Mouse (Mus musculus): ENCODE results near the gene Zfyve27. TPM values are rescaled to one million over a fixed set of nuclear protein-coding genes. Genes with fewer than 3 reads are reported as not detected.

Gene Zfyve27
- polyA plus RNA-seq, 1 experiment, result 53.9 TPM

DNA sequence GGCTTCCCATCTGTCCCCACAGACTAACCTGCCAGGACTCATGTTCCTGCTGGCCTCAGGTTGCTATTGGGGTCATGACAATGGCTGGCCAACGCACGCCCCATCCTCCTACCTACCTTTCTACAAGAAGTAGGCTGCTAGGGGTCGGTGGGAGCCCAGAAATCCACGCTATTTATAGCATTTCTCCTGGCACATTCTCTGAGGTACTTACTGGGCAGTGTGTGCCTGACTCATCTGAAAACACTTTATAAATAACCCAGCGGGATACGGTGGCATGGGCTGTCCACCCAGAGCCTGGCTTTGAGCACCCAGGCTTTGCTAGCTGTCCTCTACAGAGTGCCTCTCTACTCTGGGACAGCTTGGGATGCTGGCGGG lies 74.6 kb downstream of the Zfyve27 start:
- no peak for DNase-seq
- Histone ChIP-seq H3K4me3 (replicated peaks; ENCODE audit: extremely low read depth, low read depth, low read length) (no peak overlapping the region), H3K4me1 (ENCODE audit: control insufficient read depth, insufficient read depth, low read length) (no peaks in the 10 kb centered on the region)
- TF ChIP-seq CTCF (IDR thresholded peaks at IDR 0.05; ENCODE audit: insufficient read depth, low read length) (no peak), POLR2A (IDR thresholded peaks at IDR 0.05; ENCODE audit: borderline replicate concordance, extremely low read depth, low read depth, low read length) (no peak)
- 56% methylated on average over 7 of the region's 7 CpGs for WGBS

DNA sequence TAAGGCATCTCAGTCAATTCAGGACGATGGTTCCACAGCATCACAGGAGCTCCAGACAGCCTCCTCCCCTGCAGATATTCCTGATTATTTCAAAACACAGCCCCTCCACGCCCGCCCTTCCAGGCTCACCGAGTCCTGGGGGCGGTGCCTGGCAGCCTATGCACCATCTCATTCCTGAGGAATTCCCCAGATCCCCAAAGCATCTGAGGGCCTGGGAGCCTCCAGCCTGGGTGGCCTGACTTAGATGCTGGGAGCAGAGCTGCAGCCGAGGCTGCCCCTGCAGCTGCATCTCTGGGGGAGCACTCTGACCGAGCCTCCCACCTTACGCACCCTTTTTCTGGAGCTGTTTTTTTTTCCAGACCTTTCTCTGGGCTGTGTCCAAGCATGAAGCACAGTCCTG lies 77.1 kb downstream of the Zfyve27 start:
- Histone ChIP-seq H3K4me3 (replicated peaks; ENCODE audit: extremely low read depth, low read depth, low read length) (no peak overlapping the region), H3K4me1 (ENCODE audit: control insufficient read depth, insufficient read depth, low read length) (no peaks in the 10 kb centered on the region)
- TF ChIP-seq CTCF (IDR thresholded peaks at IDR 0.05; ENCODE audit: insufficient read depth, low read length) (no peak), POLR2A (IDR thresholded peaks at IDR 0.05; ENCODE audit: borderline replicate concordance, extremely low read depth, low read depth, low read length) (no peak)
- WGBS, result 45% methylated on average over 8 of the region's 8 CpGs
- no peak for DNase-seq

DNA sequence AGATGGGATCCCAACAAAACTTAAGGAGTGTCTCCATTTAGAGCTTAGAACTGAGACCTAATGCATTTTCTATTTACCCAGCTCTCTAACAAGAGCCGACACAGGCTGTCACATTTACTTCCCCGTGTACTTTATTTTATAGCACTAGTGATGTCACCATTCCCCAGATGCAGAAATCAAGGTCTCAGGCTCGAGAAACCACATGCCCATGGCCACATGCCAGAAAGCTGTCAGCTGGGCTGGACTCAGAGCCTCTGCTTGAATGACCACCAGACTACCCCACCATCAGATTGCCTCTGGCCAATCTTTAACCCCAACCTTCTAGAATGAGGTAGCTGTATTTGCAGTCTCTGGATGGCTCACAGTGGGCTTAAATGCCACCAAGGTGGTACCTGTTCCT lies 79.7 kb downstream of the Zfyve27 start:
- H3K4me3 ChIP-seq (replicated peaks; ENCODE audit: extremely low read depth, low read depth, low read length), result no peak overlapping the region
- no peaks in the 10 kb centered on the region for H3K4me1 ChIP-seq (ENCODE audit: control insufficient read depth, insufficient read depth, low read length)
- TF ChIP-seq POLR2A (IDR thresholded peaks at IDR 0.05; ENCODE audit: borderline replicate concordance, extremely low read depth, low read depth, low read length), result no peak
- TF ChIP-seq CTCF (IDR thresholded peaks at IDR 0.05; ENCODE audit: insufficient read depth, low read length), result no peak
- WGBS, result 41% methylated on average over 3 of the region's 3 CpGs
- DNase-seq, result no peak

Other genes with a start within 250 kb of the Zfyve27 start
- 12.2 and 16.0 TPM in 2 replicates for gene Exosc1, start 230.5 kb upstream of the Zfyve27 start, polyA plus RNA-seq (2012; rRNA removed)
- 67.4 and 91.5 TPM in 2 replicates for gene Zdhhc16, start 230.5 kb upstream of the Zfyve27 start, polyA plus RNA-seq (2012; rRNA removed)
- 53.7 and 57.0 TPM in 2 replicates for gene Mms19, start 182.8 kb upstream of the Zfyve27 start, polyA plus RNA-seq (2012; rRNA removed)
- gene Ubtd1, start 182.2 kb upstream of the Zfyve27 start, polyA plus RNA-seq (2012; rRNA removed), result 26.0 and 31.7 TPM in 2 replicates
- gene Ankrd2, start 128.0 kb upstream of the Zfyve27 start, polyA plus RNA-seq (2012; rRNA removed), result 0.14 and 0.20 TPM in 2 replicates
- 7.6 and 8.7 TPM in 2 replicates for gene Hoga1, start 118.3 kb upstream of the Zfyve27 start, polyA plus RNA-seq (2012; rRNA removed)
- gene 4933411K16Rik, start 111.7 kb upstream of the Zfyve27 start, polyA plus RNA-seq (2012; rRNA removed), result 1.1 and 1.4 TPM in 2 replicates
- gene Morn4, start 77.6 kb upstream of the Zfyve27 start, polyA plus RNA-seq (2012; rRNA removed), result 7.1 and 9.0 TPM in 2 replicates
- gene Pi4k2a, start 73.5 kb upstream of the Zfyve27 start, polyA plus RNA-seq (2012; rRNA removed), result 29.1 and 34.8 TPM in 2 replicates
- gene Avpi1, start 34.9 kb upstream of the Zfyve27 start, polyA plus RNA-seq (2012; rRNA removed), result 46.8 and 69.6 TPM in 2 replicates
- 215 and 250 TPM in 2 replicates for gene Marveld1, start 16.6 kb upstream of the Zfyve27 start, polyA plus RNA-seq (2012; rRNA removed)
- 4.9 and 9.4 TPM in 2 replicates for gene Sfrp5, start 38.3 kb downstream of the Zfyve27 start, polyA plus RNA-seq (2012; rRNA removed)
- 0.08 and 0.30 TPM in 2 replicates for gene Golga7b, start 83.6 kb downstream of the Zfyve27 start, polyA plus RNA-seq (2012; rRNA removed)

Measured in lung, adult 2 months (tissue).